Mouse (Mus musculus) heart, adult 2 months (tissue): ENCODE measurements around the gene Rbfox2. TPM values are rescaled to one million over a fixed set of nuclear protein-coding genes. Genes with fewer than 3 reads are reported as not detected.

Experiments
- DNase-seq, 2 experiments: peaks; one replicate each; pipeline ENCODE4 v3.0.0; 2021
- H3K27ac ChIP-seq: fragments of 200-600 bp; 2 replicates; pipeline ENCODE4 v1.8.1; 2022
- H3K27me3 ChIP-seq: fragments of 200-500 bp; 2 replicates; pipeline ENCODE4 v1.6.1; 2012; ENCODE audit warnings: mild to moderate bottlenecking, low read length, inconsistent platforms, mixed read lengths; ENCODE audit not compliant: control insufficient read depth, insufficient read depth
- H3K36me3 ChIP-seq: fragments of 200-500 bp; 2 replicates; pipeline ENCODE4 v1.6.1; 2012; ENCODE audit warnings: low read length, inconsistent platforms; ENCODE audit not compliant: control insufficient read depth, insufficient read depth
- H3K4me1 ChIP-seq: fragments of 200-500 bp; 2 replicates; pipeline ENCODE4 v1.6.1; 2011; ENCODE audit warnings: low read length; ENCODE audit not compliant: control insufficient read depth, insufficient read depth
- H3K4me3 ChIP-seq: fragments of 200-600 bp; 2 replicates; pipeline ENCODE4 v1.8.1; 2022
- H3K79me2 ChIP-seq: fragments of 200-500 bp; replicated peaks from 2 replicates; pipeline ENCODE4 v1.6.1; 2012; ENCODE audit warnings: mild to moderate bottlenecking, inconsistent platforms, low read length, moderate library complexity, mixed read lengths; ENCODE audit not compliant: control insufficient read depth, insufficient read depth
- H3K9ac ChIP-seq: fragments of 200-500 bp; 2 replicates; pipeline ENCODE4 v1.6.1; 2012; ENCODE audit warnings: low read depth, mild to moderate bottlenecking, control low read depth, inconsistent platforms, low read length, mixed read lengths
- CTCF ChIP-seq: fragments of 200-600 bp; IDR thresholded peaks from 2 replicates; pipeline ENCODE4 v1.8.1; 2022; ENCODE audit warnings: antibody characterized with exemption, mild to moderate bottlenecking, moderate library complexity
- EP300 ChIP-seq: fragments of 200-500 bp; IDR thresholded peaks from 2 replicates; pipeline ENCODE4 v1.6.1; 2011; ENCODE audit warnings: low read depth, low read length, control low read depth; ENCODE audit not compliant: insufficient read depth
- POLR2A ChIP-seq: fragments of 200-500 bp; IDR thresholded peaks from 2 replicates; pipeline ENCODE4 v1.6.1; 2011; ENCODE audit warnings: mild to moderate bottlenecking, low read depth, low read length, control low read depth; ENCODE audit not compliant: insufficient read depth
- whole genome bisulfite sequencing: fragments of 180-500 bp; shearing (Covaris S2); methylation state at CpG from one replicate; pipeline ENCODE4 v1.1.7; 2018; 5-methylcytosine and 5-hydroxymethylcytosine counted together
- intact Hi-C: fragments of 180-260 bp; cut with DNase I; formaldehyde crosslinking; loops from one replicate; pipeline ENCODE4 v1.15.1; 2025
- polyA plus RNA-seq: library from polyadenylated mRNA; depleted of rRNA; stranded (reverse); fragments of >200 nt; gene quantifications from 2 replicates; pipeline ENCODE4 v1.2.3, GENCODE M21; 2012
- total RNA-seq, 2 experiments: library from RNA; stranded (reverse); gene quantifications; 2 replicates each; pipeline ENCODE4 v1.2.3; 2021

Gene Rbfox2
- total and polyA plus RNA-seq, 3 experiments, result 86.0 to 110 (median 106) TPM

DNA sequence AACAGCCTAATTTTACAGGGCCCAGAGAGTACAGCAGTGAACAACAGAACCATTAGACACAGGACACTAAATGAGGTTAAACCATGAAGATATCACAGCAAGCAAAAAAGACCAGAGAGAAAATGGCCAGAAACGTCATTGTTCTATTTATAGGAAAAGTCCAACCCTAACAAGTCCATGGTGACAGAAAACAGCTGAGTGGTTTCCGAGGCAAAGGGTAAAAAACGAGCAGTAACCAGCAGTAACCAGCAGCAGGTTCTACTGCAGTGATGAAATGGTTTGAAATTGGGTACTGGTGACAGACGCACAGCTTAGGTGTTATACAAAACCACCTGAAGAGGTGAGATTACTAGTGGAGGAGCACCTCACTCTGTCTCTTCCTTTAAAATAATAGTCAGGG is 72.5 kb downstream of the Rbfox2 start:
- 29% methylated on average over 4 of the region's 4 CpGs for WGBS
- TF ChIP-seq EP300 (no peak), CTCF (no peak), POLR2A (no peak)
- H3K27me3 ChIP-seq, result no peaks in the 10 kb centered on the region
- no peak overlapping the region for H3K4me3 ChIP-seq
- intact Hi-C loops, result no loop called here
- DNase-seq, result no peak
- H3K79me2 ChIP-seq, result 0 out of 2 replicates have a peak, but pooled peaks cover 1% of the 10 kb centered on the region
- no peak overlapping the region for H3K9ac ChIP-seq
- peaks cover 18% of the 10 kb centered on the region for H3K4me1 ChIP-seq
- peaks cover 26% of the 10 kb centered on the region for H3K36me3 ChIP-seq
- H3K27ac ChIP-seq, result peak overlapping the region; percentile 89

DNA sequence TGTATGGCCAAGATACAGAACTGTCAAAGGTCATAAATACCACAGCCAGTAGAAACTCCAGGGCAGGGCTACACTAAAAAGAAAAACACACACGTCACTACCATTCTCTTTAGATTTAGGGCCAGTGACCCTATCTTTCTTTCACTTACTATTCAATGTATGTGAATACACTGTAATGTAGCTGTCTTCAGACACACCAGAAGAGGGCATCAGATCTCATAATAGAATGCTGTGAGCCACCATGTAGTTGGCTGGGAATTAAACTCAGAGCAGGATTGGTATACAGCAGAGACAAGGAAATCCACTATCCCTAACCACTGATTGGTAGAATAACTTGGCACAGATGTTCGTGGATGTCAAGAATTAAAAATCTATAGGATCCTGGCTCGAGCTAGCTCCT is 76.7 kb downstream of the Rbfox2 start:
- no peaks in the 10 kb centered on the region for H3K27me3 ChIP-seq
- H3K36me3 ChIP-seq, result peaks cover 10% of the 10 kb centered on the region
- no peak for DNase-seq
- 0 out of 2 replicates have a peak, but pooled peaks cover 1% of the 10 kb centered on the region for H3K79me2 ChIP-seq
- intact Hi-C loops, result no loop called here
- H3K27ac ChIP-seq, result no peak overlapping the region; the same call in 1 of the 2 replicates
- WGBS, result 86% methylated on average over 3 of the region's 3 CpGs
- peak; percentile 51 for TF ChIP-seq CTCF
- no peak for TF ChIP-seq EP300
- peaks cover 9% of the 10 kb centered on the region for H3K4me1 ChIP-seq
- no peak overlapping the region for H3K4me3 ChIP-seq
- H3K9ac ChIP-seq, result no peak overlapping the region

DNA sequence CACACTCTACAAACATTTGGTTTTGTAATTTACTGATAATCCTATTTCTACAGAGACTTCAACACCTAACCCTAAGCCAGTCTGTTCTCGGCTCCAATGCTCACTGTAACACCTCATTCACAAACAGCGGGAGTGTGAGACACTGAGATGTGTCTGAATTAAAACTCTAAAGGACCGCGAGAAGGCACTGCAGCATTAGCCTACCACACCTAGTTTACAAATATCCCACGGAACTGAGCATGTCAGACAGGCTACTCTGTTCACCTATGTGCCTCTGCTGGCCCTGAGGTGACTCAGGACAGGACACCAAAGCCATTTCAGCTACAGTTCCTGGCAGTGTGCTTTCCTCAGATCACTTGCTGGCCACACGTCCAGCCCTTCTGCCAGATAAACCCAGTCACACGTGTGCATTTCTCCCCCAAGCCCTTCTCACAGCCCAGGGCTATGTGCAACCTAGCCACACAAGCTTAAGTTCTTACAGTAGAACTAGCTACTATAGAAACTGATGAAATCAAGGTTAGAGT is 79.9 kb downstream of the Rbfox2 start:
- DNase-seq, result peak in 1 of 2 experiments; percentile 51
- 0 out of 2 replicates have a peak, but pooled peaks cover 1% of the 10 kb centered on the region for H3K79me2 ChIP-seq
- no peaks in the 10 kb centered on the region for H3K27me3 ChIP-seq
- H3K4me3 ChIP-seq, result no peak overlapping the region
- WGBS, result 37% methylated on average over 7 of the region's 7 CpGs
- TF ChIP-seq POLR2A (no peak), EP300 (peak; percentile 54; the same call in 1 of the 2 replicates), CTCF (peak; percentile 43)
- H3K36me3 ChIP-seq, result no peaks in the 10 kb centered on the region
- H3K9ac ChIP-seq, result no peak overlapping the region
- H3K4me1 ChIP-seq, result peaks cover 3% of the 10 kb centered on the region
- H3K27ac ChIP-seq, result peak overlapping the region; percentile 50
- intact Hi-C loops, result no loop called here

- no peaks in the 10 kb centered on the region for H3K36me3 ChIP-seq
- no peak overlapping the region for H3K4me3 ChIP-seq
- H3K27ac ChIP-seq, result no peak overlapping the region
- intact Hi-C loops, result loop anchor here (1.0 kb wide), 2 partner anchors 110 to 132 kb away; no protein-coding TSS in a partner anchor
- no peak for DNase-seq
- peaks cover 3% of the 10 kb centered on the region for H3K4me1 ChIP-seq
- TF ChIP-seq CTCF (no peak), POLR2A (no peak), EP300 (no peak)
- 0 out of 2 replicates have a peak, but pooled peaks cover 1% of the 10 kb centered on the region for H3K79me2 ChIP-seq
- no peak overlapping the region for H3K9ac ChIP-seq
- no peaks in the 10 kb centered on the region for H3K27me3 ChIP-seq
- WGBS, result 66% methylated on average over 4 of the region's 4 CpGs
Observed at GRCm38 (mm10) chr15:77225858-77226257, 80.9 kb downstream of the Rbfox2 start.

- Histone ChIP-seq H3K27me3 (no peaks in the 10 kb centered on the region), H3K79me2 (0 out of 2 replicates have a peak, but pooled peaks cover 1% of the 10 kb centered on the region), H3K27ac (no peak overlapping the region), H3K9ac (no peak overlapping the region), H3K4me3 (no peak overlapping the region), H3K36me3 (no peaks in the 10 kb centered on the region; the same call in 1 of the 2 replicates), H3K4me1 (peaks cover 3% of the 10 kb centered on the region)
- DNase-seq, result no peak
- intact Hi-C loops, result loop anchor here (1.0 kb wide), 2 partner anchors 111 to 133 kb away; no protein-coding TSS in a partner anchor
- TF ChIP-seq POLR2A (no peak), CTCF (peak; percentile 91), EP300 (peak; percentile 89; the same call in 1 of the 2 replicates)
Observed at GRCm38 (mm10) chr15:77225274-77225673, 81.5 kb downstream of the Rbfox2 start.

- DNase-seq, result no peak
- no peak for TF ChIP-seq CTCF
- no peak for TF ChIP-seq POLR2A
- no peak for TF ChIP-seq EP300
- Histone ChIP-seq H3K4me1 (peaks cover 19% of the 10 kb centered on the region), H3K9ac (no peak overlapping the region), H3K36me3 (peaks cover 6% of the 10 kb centered on the region), H3K27ac (no peak overlapping the region), H3K79me2 (peaks cover 3% of the 10 kb centered on the region; the same call in 1 of the 2 replicates), H3K27me3 (no peaks in the 10 kb centered on the region), H3K4me3 (no peak overlapping the region)
- intact Hi-C loops, result loop anchor here (2.0 to 5.0 kb wide), 3 partner anchors 114 to 249 kb away; no protein-coding TSS in a partner anchor
- 69% methylated on average over 4 of the region's 4 CpGs for WGBS
Observed at GRCm38 (mm10) chr15:77220833-77221232, 86.0 kb downstream of the Rbfox2 start.
